Mouse (Mus musculus) spleen, adult 2 months (tissue): ENCODE results near the gene Sipa1l2.

Experiments used
- CTCF ChIP-seq: fragments of 200-500 bp; IDR thresholded peaks from 2 replicates; pipeline ENCODE4 v1.5.1; 2011; ENCODE audit warnings: mild to moderate bottlenecking, inconsistent platforms; ENCODE audit not compliant: insufficient read depth, insufficient read length, insufficient replicate concordance; ENCODE audit errors: extremely low read depth
- POLR2A ChIP-seq: fragments of 200-500 bp; IDR thresholded peaks from 2 replicates; pipeline ENCODE4 v1.6.1; 2011; ENCODE audit warnings: low read depth, low read length, inconsistent platforms

DNA sequence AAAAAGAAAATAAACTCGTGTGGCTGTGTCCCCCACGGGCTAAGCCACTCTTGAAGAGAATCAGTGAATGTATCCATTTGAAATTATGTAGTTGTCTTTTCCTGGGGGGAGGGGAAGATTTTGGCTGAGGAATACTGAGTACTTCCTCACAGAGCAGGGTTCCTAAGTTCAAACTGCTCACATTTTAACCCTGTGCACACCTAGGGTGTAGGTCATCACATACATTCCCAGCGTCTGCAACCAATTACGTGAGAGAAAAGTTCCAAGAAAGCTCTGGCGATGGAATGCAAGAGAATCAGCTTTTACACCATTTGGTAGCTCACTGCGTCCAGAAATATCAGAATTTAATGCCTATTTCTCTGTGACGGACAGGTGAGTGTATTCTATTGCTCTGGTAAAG, 43.0 kb downstream of the Sipa1l2 start:
- no peak for TF ChIP-seq CTCF
- no peak for TF ChIP-seq POLR2A
